Mouse (Mus musculus): ENCODE measurements around the gene Ddx5.
"Not testable (repeated sequence)": the region's sequence is repeated elsewhere in the genome, so short reads cannot be mapped to it uniquely, and the experiment has no call there.

Ddx5 gene

DNA sequence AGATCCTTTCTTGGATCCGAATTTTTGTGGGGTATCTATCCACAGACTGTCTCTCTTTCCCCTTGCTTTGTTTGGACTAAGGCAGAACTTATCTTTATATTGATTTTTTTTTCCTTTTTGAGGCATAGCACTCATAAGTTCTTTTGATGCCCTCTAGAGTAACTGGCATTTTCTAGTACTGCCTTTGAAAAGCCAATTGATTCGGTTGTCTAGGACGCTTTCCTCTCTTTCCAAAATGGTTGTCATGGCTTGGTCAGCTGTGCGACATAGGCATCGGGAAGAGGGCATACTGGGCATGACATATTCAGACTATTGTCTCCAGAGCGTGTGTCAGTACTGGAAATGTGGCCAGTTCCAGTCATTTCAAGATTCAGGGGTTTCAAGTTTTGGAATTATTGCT is 664 bp upstream of the Ddx5 start:
- peak; percentile 59 for DNase-seq (ENCODE audit: low read depth, low spot score)

DNA sequence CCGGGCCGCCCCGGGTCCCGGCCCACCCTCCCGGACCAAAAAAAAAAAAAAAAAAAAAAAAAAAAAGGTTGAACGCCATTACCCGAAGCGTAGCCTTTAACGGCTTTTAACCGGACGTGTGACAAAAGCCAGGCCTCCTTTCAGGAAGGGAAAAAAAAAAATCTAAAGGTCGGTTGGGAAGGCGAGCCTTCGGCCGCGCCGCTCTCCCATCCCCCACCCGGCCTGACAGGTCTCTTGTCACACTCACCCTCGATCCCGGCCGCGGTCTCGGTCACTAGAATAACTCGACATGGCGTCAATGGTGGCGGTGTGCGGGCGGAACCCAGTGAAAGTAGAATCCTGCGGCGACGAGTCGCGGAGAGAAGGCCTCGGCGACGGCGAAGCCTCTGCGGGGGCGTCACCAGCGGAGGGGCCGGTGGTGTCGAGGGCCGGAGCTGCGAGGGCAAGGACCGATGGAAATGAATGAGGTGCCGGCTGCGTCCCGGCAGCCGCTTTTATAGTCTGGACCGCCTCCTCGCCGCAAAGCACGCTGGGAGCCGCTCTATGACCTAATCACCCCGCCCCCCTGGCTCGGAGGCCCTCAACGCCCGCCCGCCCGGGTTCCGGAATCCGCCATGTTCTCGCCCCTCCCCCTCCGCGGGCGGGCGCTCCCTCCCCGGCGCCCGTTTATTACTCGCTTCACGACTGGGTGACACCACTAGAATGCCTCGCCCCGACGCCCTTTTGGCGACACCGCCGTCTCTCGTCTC is 785 bp downstream of the Ddx5 start:
- DNase-seq (ENCODE audit: low read depth, low spot score): peak; percentile 98

GRCm38 (mm10) chr11:106787131-106788025 is 1.6 kb downstream of the Ddx5 start:
- peak; percentile 93 for DNase-seq (ENCODE audit: low read depth, low spot score)

DNA sequence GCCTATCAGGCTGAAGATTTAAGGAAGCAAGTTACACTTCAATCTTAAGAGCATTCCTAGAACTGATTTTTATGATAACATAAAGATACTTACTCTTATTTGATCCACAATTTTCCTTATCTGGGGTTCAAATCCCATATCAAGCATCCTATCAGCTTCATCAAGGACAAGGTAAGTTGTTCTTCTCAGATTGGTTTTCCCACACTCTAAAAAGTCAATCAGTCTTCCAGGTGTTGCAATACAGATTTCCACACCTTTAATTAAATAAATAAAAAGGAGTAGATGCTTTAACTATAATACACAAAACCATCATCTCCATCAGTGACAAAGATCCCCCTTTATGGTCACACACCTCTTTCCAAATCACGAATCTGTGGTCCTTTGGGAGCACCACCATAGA is 3.9 kb downstream of the Ddx5 start:
- DNase-seq (ENCODE audit: low read depth, low spot score): no peak

DNA sequence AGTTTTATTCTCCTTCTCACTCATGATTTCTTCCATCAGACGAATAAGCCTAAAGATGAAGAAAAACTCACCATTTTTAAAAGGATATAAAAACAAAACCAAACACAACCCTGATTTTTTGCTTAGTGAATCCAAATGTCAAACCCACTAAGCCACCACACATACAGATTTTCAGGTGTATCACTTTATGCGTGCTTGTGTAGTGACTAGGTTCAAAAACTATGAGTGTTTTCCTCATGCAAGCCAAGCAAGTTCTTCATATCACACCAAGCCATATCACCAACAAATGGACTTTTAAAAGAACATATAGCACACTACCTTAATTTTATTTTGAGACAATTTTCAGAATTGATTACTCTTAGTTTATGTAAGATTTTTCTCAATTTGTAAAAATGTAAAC is 4.5 kb downstream of the Ddx5 start:
- DNase-seq (ENCODE audit: low read depth, low spot score): no peak

DNA sequence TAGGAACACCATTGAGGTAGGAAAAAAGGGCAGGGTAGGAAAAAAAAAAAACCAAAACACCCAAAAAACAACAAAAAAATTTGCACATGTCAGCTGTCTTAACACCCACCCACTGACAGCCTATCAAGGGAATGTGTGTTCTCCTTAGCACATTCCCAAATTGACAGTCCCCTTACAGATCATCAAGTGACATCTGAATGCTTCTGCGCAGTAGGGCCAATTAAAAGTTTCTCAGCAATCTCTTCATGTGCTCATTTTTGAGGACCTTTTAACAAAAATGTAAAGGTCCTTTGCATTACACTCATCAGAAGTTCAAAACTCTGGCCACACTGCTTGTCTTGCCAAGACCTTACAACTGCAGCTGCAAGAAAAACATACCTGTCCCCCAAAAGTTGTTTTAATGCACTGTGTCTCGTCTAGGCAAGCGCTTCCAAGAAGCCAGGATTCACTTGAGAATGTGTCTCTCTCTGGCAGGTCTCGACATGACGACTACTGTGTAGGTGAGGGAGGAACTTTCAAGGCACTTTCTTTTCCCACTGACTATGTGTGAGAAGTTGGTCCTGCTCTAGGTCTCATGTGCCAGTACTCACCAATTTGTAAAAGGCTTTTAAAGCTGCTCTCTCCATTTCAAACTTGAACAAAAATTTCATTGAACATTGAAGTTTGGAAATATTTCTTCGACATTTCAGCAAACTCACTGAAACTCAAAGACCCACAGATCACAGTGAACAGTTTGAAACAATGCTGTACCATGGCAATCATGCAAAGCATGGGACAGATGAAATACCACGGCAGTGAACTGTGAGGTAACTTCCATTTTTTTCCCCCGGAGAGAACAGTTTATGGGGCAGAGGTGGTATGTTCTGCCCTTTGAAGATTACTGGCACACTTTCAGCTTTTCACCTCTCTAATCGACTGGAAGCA is 5.9 kb downstream of the Ddx5 start:
- no peak for DNase-seq (ENCODE audit: low read depth, low spot score)

DNA sequence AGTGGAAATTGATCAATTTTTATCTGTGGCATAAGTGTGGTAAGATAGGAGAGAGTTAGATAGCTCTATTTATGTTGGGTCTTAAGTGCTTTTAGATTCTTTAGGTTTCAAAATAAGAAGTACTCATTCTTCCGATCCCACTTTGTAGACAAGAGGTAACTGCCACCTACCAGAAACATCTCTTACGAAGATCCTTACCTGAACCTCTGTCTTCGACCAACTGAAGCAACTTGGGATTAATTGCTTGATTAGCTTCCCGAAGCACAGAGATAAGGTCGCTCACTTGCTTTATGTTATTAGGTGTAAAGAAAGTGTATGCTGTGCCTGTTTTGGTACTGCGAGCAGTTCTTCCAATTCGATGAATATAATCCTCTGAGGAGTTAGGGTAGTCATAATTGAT is 6.7 kb downstream of the Ddx5 start:
- not testable (repeated sequence) for DNase-seq (ENCODE audit: low read depth, low spot score)

- DNase-seq (ENCODE audit: low read depth, low spot score): no peak
Measured at GRCm38 (mm10) chr11:106780590-106781220, 8.3 kb downstream of the Ddx5 start.

DNA sequence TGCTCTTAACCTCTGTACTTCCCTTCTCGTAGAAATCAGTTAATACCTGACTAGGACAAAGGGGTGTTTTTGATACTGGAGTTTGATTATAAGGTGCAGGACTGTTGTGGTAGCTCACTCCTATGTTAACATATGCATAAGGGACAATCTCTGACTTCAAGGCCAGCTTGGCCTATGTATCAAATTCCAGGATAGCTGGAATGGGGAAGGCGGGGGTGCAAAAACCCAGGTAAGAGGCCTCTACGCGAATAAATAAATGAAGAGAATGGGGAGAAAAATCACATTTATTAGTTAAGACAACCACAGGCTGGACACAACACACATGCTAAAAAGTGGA is 8.9 kb downstream of the Ddx5 start:
- no peak for DNase-seq (ENCODE audit: low read depth, low spot score)

DNA sequence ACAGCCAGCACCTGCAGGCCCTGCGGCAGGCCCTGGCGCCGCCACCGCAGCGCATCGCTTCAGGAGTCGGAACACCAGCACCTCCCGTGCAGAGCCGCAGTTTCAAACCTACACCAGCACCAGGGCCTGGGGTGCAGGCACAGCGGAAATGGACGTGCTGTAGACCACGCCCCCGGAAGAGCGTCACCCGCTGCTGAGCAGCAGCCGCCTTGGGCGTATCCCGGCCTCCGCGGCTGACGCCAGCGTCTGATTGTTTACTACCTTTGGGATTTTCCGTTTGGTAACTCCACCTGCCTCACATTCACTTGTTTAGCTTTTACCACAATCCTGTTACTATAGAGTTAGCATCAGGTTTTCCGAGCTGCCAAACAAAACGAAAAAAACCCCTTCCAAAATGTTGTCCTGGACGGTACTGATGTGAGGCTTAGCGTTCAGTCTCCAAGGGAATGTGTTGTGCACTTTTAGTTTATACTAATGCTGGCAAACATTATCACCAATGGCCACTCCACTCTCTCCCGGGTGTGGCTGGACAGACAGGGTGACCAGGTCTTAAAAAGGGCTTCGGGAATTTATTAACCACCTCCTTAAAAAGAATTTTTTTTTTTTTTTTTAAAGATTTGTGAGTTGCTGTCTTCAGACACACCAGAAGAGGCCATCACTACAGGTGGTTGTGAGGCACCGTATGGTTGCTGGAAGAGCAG is 9.4 kb downstream of the Ddx5 start, which contains the start of gene Polg2:
Gene Polg2, minus strand, starts transcription at position 150 of the 701 bp plus-strand sequence.
- peak; percentile 97 for DNase-seq (ENCODE audit: low read depth, low spot score)

GRCm38 (mm10) chr11:106778589-106779387 is 10.2 kb downstream of the Ddx5 start:
- no peak for DNase-seq (ENCODE audit: low read depth, low spot score)

DNA sequence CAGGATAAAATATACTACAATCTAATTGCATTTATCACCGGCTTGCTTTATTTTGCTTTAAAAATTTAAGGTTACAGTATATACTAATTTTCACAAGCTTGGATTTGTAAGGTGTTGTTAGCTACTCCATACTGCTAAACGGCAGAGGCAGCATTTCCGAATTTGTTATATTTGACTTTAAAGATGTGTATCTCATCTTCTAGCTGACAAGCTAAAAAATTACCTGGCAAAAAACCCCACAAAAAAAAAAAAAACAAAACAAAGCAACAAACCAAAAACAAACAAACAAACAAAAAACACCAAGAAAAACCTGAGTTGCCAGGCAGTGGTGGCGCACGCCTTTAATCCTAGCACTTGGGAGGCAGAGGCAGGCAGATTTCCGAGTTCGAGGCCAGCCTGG is 10.9 kb downstream of the Ddx5 start:
- no peak for DNase-seq (ENCODE audit: low read depth, low spot score)

DNA sequence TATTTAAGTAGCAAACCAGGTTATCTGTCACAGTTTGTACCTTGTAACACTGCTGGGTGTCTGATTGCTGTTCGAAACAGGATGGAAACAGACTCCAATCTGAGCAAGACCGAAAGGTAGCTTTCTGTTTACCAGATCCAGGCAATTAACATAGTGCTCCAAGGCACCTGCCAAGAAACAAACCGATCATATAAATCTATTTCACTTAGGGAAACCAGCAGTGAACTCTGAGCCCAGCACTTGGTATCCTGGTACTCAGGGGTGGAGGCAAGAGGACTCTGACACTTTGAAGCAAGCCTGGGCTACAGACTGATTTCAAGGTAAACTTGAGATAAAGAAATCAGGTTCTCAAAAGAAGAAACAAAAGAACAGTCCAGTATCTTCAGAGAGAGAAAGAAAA is 11.6 kb downstream of the Ddx5 start:
- DNase-seq (ENCODE audit: low read depth, low spot score): no peak

- no peak for DNase-seq (ENCODE audit: low read depth, low spot score)
Measured at GRCm38 (mm10) chr11:106776960-106777359, 12.0 kb downstream of the Ddx5 start.

GRCm38 (mm10) chr11:106773061-106773460 is 15.9 kb downstream of the Ddx5 start:
- DNase-seq (ENCODE audit: low read depth, low spot score): no peak

- DNase-seq (ENCODE audit: low read depth, low spot score): no peak
Measured at GRCm38 (mm10) chr11:106770195-106770974, 18.6 kb downstream of the Ddx5 start.

- no peak for DNase-seq (ENCODE audit: low read depth, low spot score)
Measured at GRCm38 (mm10) chr11:106767516-106767915, 21.5 kb downstream of the Ddx5 start.

- no peak for DNase-seq (ENCODE audit: low read depth, low spot score)
Measured at GRCm38 (mm10) chr11:106766611-106767162, 22.3 kb downstream of the Ddx5 start.

GRCm38 (mm10) chr11:106762800-106763185 is 26.2 kb downstream of the Ddx5 start:
- DNase-seq (ENCODE audit: low read depth, low spot score): no peak
